In the genomic region with DNA sequence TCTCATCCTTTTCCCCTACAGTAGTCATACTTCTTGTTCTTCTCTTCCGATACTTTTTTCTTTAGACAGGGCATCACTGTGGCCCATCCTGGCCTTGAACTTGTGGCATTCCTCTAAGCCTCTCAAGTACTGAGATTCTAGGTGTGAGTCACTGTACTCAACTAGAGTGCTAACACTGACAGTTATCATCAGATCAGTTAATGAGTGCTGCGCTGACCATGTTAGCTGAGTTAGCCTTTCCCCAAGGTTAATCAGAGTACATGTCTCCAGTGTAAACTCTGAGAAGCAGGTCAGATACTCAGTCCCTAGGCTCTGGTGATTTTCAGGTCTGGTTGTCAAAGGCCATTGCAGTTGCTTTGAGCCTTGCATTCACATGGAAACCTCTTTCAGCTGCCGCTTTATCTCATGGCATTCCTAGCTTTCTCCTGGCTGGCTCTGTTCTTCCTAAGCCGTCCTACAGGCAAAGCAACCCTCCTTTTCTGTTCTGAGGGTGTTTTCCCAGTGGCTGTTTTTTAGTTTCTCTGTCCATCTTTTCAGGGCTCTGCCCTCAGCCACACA, we compare ENCODE assay signal across 30 mouse cellular contexts. TPM values are rescaled to one million over a fixed set of nuclear protein-coding genes. Genes with fewer than 3 reads are reported as not detected.
DNase-seq lines count a peak whose midpoint lies in the region; ATAC-seq and TF ChIP-seq lines count a peak whose summit lies in the region.
"Had no signal": no experiment of that assay in that cellular context is flagged by ENCODE, and none has a peak within 500 bp of the region (broad histone marks: within the 10 kb centered on the region; RNA-seq: fewer than 3 reads in every experiment).

No protein-coding gene starts in this region.

- no peak overlapping the region for H3K4me2 ChIP-seq in heart, embryonic 12.5 days
- no peak overlapping the region for H3K4me2 ChIP-seq in heart, postnatal 0 days (ENCODE audit: low read depth, low read length)
- H3K4me2 ChIP-seq in intestine, embryonic 15.5 days (replicated peaks) = no peak overlapping the region
- H3K4me2 ChIP-seq in hindbrain, embryonic 12.5 days (replicated peaks) = no peak overlapping the region
- H3K4me2 ChIP-seq: embryonic facial prominence, embryonic 13.5 days; forebrain, embryonic 15.5 days; hindbrain, embryonic 13.5 days; limb, embryonic 15.5 days; liver, embryonic 13.5 days; midbrain, embryonic 13.5 days; neural tube, embryonic 13.5 days had no signal

- no peaks in the 10 kb centered on the region for H3K27me3 ChIP-seq in heart, embryonic 12.5 days (replicated peaks)
- no peaks in the 10 kb centered on the region for H3K27me3 ChIP-seq in heart, postnatal 0 days (ENCODE audit: control insufficient read depth, insufficient read depth, low read length)
- no peaks in the 10 kb centered on the region for H3K27me3 ChIP-seq in intestine, embryonic 15.5 days (replicated peaks)
- H3K27me3 ChIP-seq in hindbrain, embryonic 12.5 days = no peaks in the 10 kb centered on the region
- H3K27me3 ChIP-seq: embryonic facial prominence, embryonic 13.5 days; forebrain, embryonic 15.5 days; hindbrain, embryonic 13.5 days; limb, embryonic 15.5 days; liver, embryonic 13.5 days; midbrain, embryonic 13.5 days; neural tube, embryonic 13.5 days; Patski had no signal

- ATAC-seq in heart, embryonic 12.5 days (ENCODE audit: insufficient number of reproducible peaks, low FRiP score) = 0 out of 2 replicates have a peak, but pooled peaks have one; percentile 12
- peak; percentile 58 for ATAC-seq in heart, postnatal 0 days (ENCODE audit: insufficient read depth, low read depth)
- ATAC-seq in intestine, embryonic 15.5 days = no peak
- no peak for ATAC-seq in hindbrain, embryonic 12.5 days (ENCODE audit: low FRiP score)
- ATAC-seq: forebrain, embryonic 15.5 days; midbrain, embryonic 13.5 days; Patski had no signal

- peak overlapping the region; percentile 79 for H3K27ac ChIP-seq in heart, embryonic 12.5 days (ENCODE audit: poor library complexity, severe bottlenecking)
- peak overlapping the region; percentile 79 for H3K27ac ChIP-seq in heart, postnatal 0 days (ENCODE audit: low read depth)
- H3K27ac ChIP-seq in intestine, embryonic 15.5 days = 0 out of 2 replicates have a peak overlapping the region, but pooled peaks have one; percentile 36
- peak overlapping the region; percentile 63 for H3K27ac ChIP-seq in olfactory bulb, adult 2 months (ENCODE audit: insufficient read depth, low read depth, low read length)
- H3K27ac ChIP-seq in hindbrain, embryonic 12.5 days = no peak overlapping the region
- H3K27ac ChIP-seq: embryonic facial prominence, embryonic 13.5 days; forebrain, embryonic 10.5 days; forebrain, embryonic 15.5 days; heart, adult 2 months; hindbrain, embryonic 13.5 days; limb, embryonic 10.5 days; limb, embryonic 15.5 days; liver, embryonic 13.5 days; macrophage; midbrain, embryonic 13.5 days; neural tube, embryonic 13.5 days had no signal

- intact Hi-C loops in heart, postnatal 25 days (cut with DNase I) = loop anchor here (10.0 kb wide), 1 partner anchor 255 kb away; no protein-coding TSS in a partner anchor

- WGBS in heart, embryonic 12.5 days = 41% methylated on average over 4 of the region's 4 CpGs
- WGBS in heart, postnatal 0 days = 41% methylated on average over 4 of the region's 4 CpGs
- 76% methylated on average over 4 of the region's 4 CpGs for WGBS in intestine, embryonic 15.5 days
- 77% methylated on average over 4 of the region's 4 CpGs for WGBS in olfactory bulb, adult 2 months
- 87% methylated on average over 4 of the region's 4 CpGs for WGBS in hindbrain, embryonic 12.5 days

- H3K9me3 ChIP-seq in heart, embryonic 12.5 days (replicated peaks) = no peaks in the 10 kb centered on the region
- H3K9me3 ChIP-seq in heart, postnatal 0 days (replicated peaks; ENCODE audit: control insufficient read depth, low read length) = no peaks in the 10 kb centered on the region
- H3K9me3 ChIP-seq in intestine, embryonic 15.5 days = no peaks in the 10 kb centered on the region
- H3K9me3 ChIP-seq in hindbrain, embryonic 12.5 days (replicated peaks) = no peaks in the 10 kb centered on the region
- H3K9me3 ChIP-seq: embryonic facial prominence, embryonic 13.5 days; forebrain, embryonic 10.5 days; forebrain, embryonic 15.5 days; hindbrain, embryonic 13.5 days; limb, embryonic 10.5 days; limb, embryonic 15.5 days; liver, embryonic 13.5 days; midbrain, embryonic 13.5 days; neural tube, embryonic 13.5 days had no signal

- peaks cover 49% of the 10 kb centered on the region for H3K36me3 ChIP-seq in heart, embryonic 12.5 days
- H3K36me3 ChIP-seq in heart, postnatal 0 days (replicated peaks; ENCODE audit: control insufficient read depth, insufficient read depth, low read length) = peaks cover 52% of the 10 kb centered on the region
- peaks cover 6% of the 10 kb centered on the region; the same call in 1 of the 2 replicates for H3K36me3 ChIP-seq in intestine, embryonic 15.5 days
- H3K36me3 ChIP-seq in hindbrain, embryonic 12.5 days = peaks cover 35% of the 10 kb centered on the region

- no peak overlapping the region for H3K4me3 ChIP-seq in heart, embryonic 12.5 days
- H3K4me3 ChIP-seq in heart, postnatal 0 days (ENCODE audit: low read depth, low read length) = no peak overlapping the region
- no peak overlapping the region for H3K4me3 ChIP-seq in intestine, embryonic 15.5 days (replicated peaks)
- H3K4me3 ChIP-seq in olfactory bulb, adult 2 months (ENCODE audit: insufficient read depth, low read depth, low read length) = no peak overlapping the region
- H3K4me3 ChIP-seq in hindbrain, embryonic 12.5 days = no peak overlapping the region
- H3K4me3 ChIP-seq: embryonic facial prominence, embryonic 13.5 days; forebrain, embryonic 10.5 days; forebrain, embryonic 15.5 days; heart, adult 2 months; hindbrain, embryonic 13.5 days; limb, embryonic 10.5 days; limb, embryonic 15.5 days; liver, embryonic 13.5 days; midbrain, embryonic 13.5 days; neural tube, embryonic 13.5 days had no signal

- no peak for DNase-seq in heart, adult 9 months (ENCODE audit: low spot score in 2 of 2)
- peak; percentile 64 for DNase-seq in heart, postnatal 0 days (ENCODE audit: low spot score)
- DNase-seq in heart, postnatal 25 days (ENCODE audit: low spot score) = no peak
- DNase-seq: adrenal gland, postnatal 14 days; cerebellum, adult 11 months; cerebellum, adult 9-10 months; cerebellum, postnatal 36 days; embryo, embryonic 11 days; gastrocnemius, postnatal 25 days; kidney, adult 18-20 months; kidney, postnatal 14 days; liver, embryonic 13.5 days; lung, adult 2 months; lung, postnatal 10 days; thymus, postnatal 4 days had no signal

- no peak for TF ChIP-seq CTCF in heart, postnatal 0 days (IDR thresholded peaks at IDR 0.05; ENCODE audit: low read depth)
- TF ChIP-seq CTCF in olfactory bulb, adult 2 months (IDR thresholded peaks at IDR 0.05; ENCODE audit: insufficient read depth, low read depth, low read length) = no peak

- H3K4me1 ChIP-seq in heart, embryonic 12.5 days (replicated peaks) = peaks cover 36% of the 10 kb centered on the region
- H3K4me1 ChIP-seq in heart, postnatal 0 days (ENCODE audit: control insufficient read depth, insufficient read depth) = peaks cover 11% of the 10 kb centered on the region
- H3K4me1 ChIP-seq in intestine, embryonic 15.5 days (replicated peaks) = peaks cover 3% of the 10 kb centered on the region; the same call in 1 of the 2 replicates
- H3K4me1 ChIP-seq in olfactory bulb, adult 2 months (ENCODE audit: control insufficient read depth, insufficient read depth, low read length) = peaks cover 8% of the 10 kb centered on the region
- H3K4me1 ChIP-seq in hindbrain, embryonic 12.5 days = no peaks in the 10 kb centered on the region
- H3K4me1 ChIP-seq: forebrain, embryonic 10.5 days; forebrain, embryonic 15.5 days; limb, embryonic 15.5 days; liver, embryonic 13.5 days; midbrain, embryonic 13.5 days had no signal

- no peak for TF ChIP-seq EP300 in heart, postnatal 0 days (IDR thresholded peaks at IDR 0.05; ENCODE audit: low read depth)

- H3K9ac ChIP-seq in heart, embryonic 12.5 days = no peak overlapping the region
- H3K9ac ChIP-seq in heart, postnatal 0 days (replicated peaks; ENCODE audit: low read depth, low read length) = no peak overlapping the region
- H3K9ac ChIP-seq in intestine, embryonic 15.5 days = no peak overlapping the region
- no peak overlapping the region; the same call in 1 of the 2 replicates for H3K9ac ChIP-seq in hindbrain, embryonic 12.5 days
- H3K9ac ChIP-seq: embryonic facial prominence, embryonic 13.5 days; forebrain, embryonic 15.5 days; hindbrain, embryonic 13.5 days; limb, embryonic 15.5 days; liver, embryonic 13.5 days; midbrain, embryonic 13.5 days; neural tube, embryonic 13.5 days had no signal

- TF ChIP-seq POLR2A in olfactory bulb, adult 2 months (IDR thresholded peaks at IDR 0.05; ENCODE audit: insufficient read depth, low read depth, low read length) = no peak

RNA-seq across cellular contexts. Expression of a gene that starts 15.2 kb away (rescaled TPM):
- 17.9 and 18.8 TPM in 2 replicates for polyA plus RNA-seq in heart, embryonic 12.5 days (2016; fragmentation: Nextera tagmentation; extraction: Ambion mirVana)
- total RNA-seq in heart, postnatal 0 days (2014; rRNA removed; ENCODE audit: low replicate concordance) = 8.0 and 20.3 TPM in 2 replicates
- 7.8 and 8.5 TPM in 2 replicates for polyA plus RNA-seq in heart, postnatal 0 days (2015; fragmentation: Nextera tagmentation; extraction: Ambion mirVana)
- total RNA-seq in heart, postnatal 25 days (2021) = 10 to 100 TPM; 10.0 to 12.6 TPM
- polyA plus RNA-seq in intestine, embryonic 15.5 days (2015; fragmentation: Nextera tagmentation; extraction: Ambion mirVana) = 20.4 and 21.9 TPM in 2 replicates
- not detected in 2 replicates for polyA plus RNA-seq in olfactory bulb, adult 2 months (2012; ENCODE audit: insufficient read depth, insufficient read length, low replicate concordance, missing spikeins)
- 27.2 and 28.2 TPM in 2 replicates for polyA plus RNA-seq in hindbrain, embryonic 12.5 days (2016; fragmentation: Nextera tagmentation; extraction: Ambion mirVana)

RNA-seq across cellular contexts. Expression of a gene that starts 42.2 kb away (rescaled TPM):
- 32.4 and 34.0 TPM in 2 replicates for polyA plus RNA-seq in heart, embryonic 12.5 days (2016; fragmentation: Nextera tagmentation; extraction: Ambion mirVana)
- 60.1 and 78.8 TPM in 2 replicates for total RNA-seq in heart, postnatal 0 days (2014; rRNA removed; ENCODE audit: low replicate concordance)
- 11.6 and 14.2 TPM in 2 replicates for polyA plus RNA-seq in heart, postnatal 0 days (2015; fragmentation: Nextera tagmentation; extraction: Ambion mirVana)
- 10 to 100 TPM; 46.6 to 47.6 TPM for total RNA-seq in heart, postnatal 25 days (2021)
- polyA plus RNA-seq in intestine, embryonic 15.5 days (2015; fragmentation: Nextera tagmentation; extraction: Ambion mirVana) = 21.2 and 23.5 TPM in 2 replicates
- 307 TPM in 1 of 2 replicates, not detected in the other for polyA plus RNA-seq in olfactory bulb, adult 2 months (2012; ENCODE audit: insufficient read depth, insufficient read length, low replicate concordance, missing spikeins)
- polyA plus RNA-seq in hindbrain, embryonic 12.5 days (2016; fragmentation: Nextera tagmentation; extraction: Ambion mirVana) = 53.8 and 60.1 TPM in 2 replicates

RNA-seq across cellular contexts. Expression of a gene that starts 44.3 kb away (rescaled TPM):
- polyA plus RNA-seq in heart, embryonic 12.5 days (2016; fragmentation: Nextera tagmentation; extraction: Ambion mirVana) = 65.4 and 69.5 TPM in 2 replicates
- 74.5 and 107 TPM in 2 replicates for total RNA-seq in heart, postnatal 0 days (2014; rRNA removed; ENCODE audit: low replicate concordance)
- 60.8 and 72.5 TPM in 2 replicates for polyA plus RNA-seq in heart, postnatal 0 days (2015; fragmentation: Nextera tagmentation; extraction: Ambion mirVana)
- total RNA-seq in heart, postnatal 25 days (2021) = 10 to 100 TPM; 50.4 to 59.5 TPM
- 37.1 and 42.3 TPM in 2 replicates for polyA plus RNA-seq in intestine, embryonic 15.5 days (2015; fragmentation: Nextera tagmentation; extraction: Ambion mirVana)
- polyA plus RNA-seq in olfactory bulb, adult 2 months (2012; ENCODE audit: insufficient read depth, insufficient read length, low replicate concordance, missing spikeins) = 125 and 417 TPM in 2 replicates
- 72.8 and 75.5 TPM in 2 replicates for polyA plus RNA-seq in hindbrain, embryonic 12.5 days (2016; fragmentation: Nextera tagmentation; extraction: Ambion mirVana)

RNA-seq across cellular contexts. Expression of a gene that starts 46.8 kb away (rescaled TPM):
- 232 and 236 TPM in 2 replicates for polyA plus RNA-seq in heart, embryonic 12.5 days (2016; fragmentation: Nextera tagmentation; extraction: Ambion mirVana)
- total RNA-seq in heart, postnatal 0 days (2014; rRNA removed; ENCODE audit: low replicate concordance) = 159 and 181 TPM in 2 replicates
- polyA plus RNA-seq in heart, postnatal 0 days (2015; fragmentation: Nextera tagmentation; extraction: Ambion mirVana) = 243 and 251 TPM in 2 replicates
- 100 to 1,000 TPM; 120 to 126 TPM for total RNA-seq in heart, postnatal 25 days (2021)
- polyA plus RNA-seq in intestine, embryonic 15.5 days (2015; fragmentation: Nextera tagmentation; extraction: Ambion mirVana) = 191 and 227 TPM in 2 replicates
- polyA plus RNA-seq in olfactory bulb, adult 2 months (2012; ENCODE audit: insufficient read depth, insufficient read length, low replicate concordance, missing spikeins) = not detected in 2 replicates
- polyA plus RNA-seq in hindbrain, embryonic 12.5 days (2016; fragmentation: Nextera tagmentation; extraction: Ambion mirVana) = 213 and 215 TPM in 2 replicates

RNA-seq across cellular contexts. Expression of a gene that starts 54.8 kb away (rescaled TPM):
- 20.4 and 21.2 TPM in 2 replicates for polyA plus RNA-seq in heart, embryonic 12.5 days (2016; fragmentation: Nextera tagmentation; extraction: Ambion mirVana)
- total RNA-seq in heart, postnatal 0 days (2014; rRNA removed; ENCODE audit: low replicate concordance) = 11.1 and 14.2 TPM in 2 replicates
- 11.4 and 11.9 TPM in 2 replicates for polyA plus RNA-seq in heart, postnatal 0 days (2015; fragmentation: Nextera tagmentation; extraction: Ambion mirVana)
- 1 to 10 TPM; 6.0 to 7.4 TPM for total RNA-seq in heart, postnatal 25 days (2021)
- polyA plus RNA-seq in intestine, embryonic 15.5 days (2015; fragmentation: Nextera tagmentation; extraction: Ambion mirVana) = 21.2 and 22.8 TPM in 2 replicates
- polyA plus RNA-seq in olfactory bulb, adult 2 months (2012; ENCODE audit: insufficient read depth, insufficient read length, low replicate concordance, missing spikeins) = not detected in 2 replicates
- 32.0 and 33.4 TPM in 2 replicates for polyA plus RNA-seq in hindbrain, embryonic 12.5 days (2016; fragmentation: Nextera tagmentation; extraction: Ambion mirVana)

Comparison
In these comparisons a context has a peak if more than half of its experiments do, and no peak if none do; other contexts are left out.
1. ATAC-seq: peak in heart, embryonic 12.5 days (single experiment) and heart, postnatal 0 days (single experiment); none in intestine, embryonic 15.5 days (single experiment) and hindbrain, embryonic 12.5 days (single experiment).